Mouse (Mus musculus): ENCODE results near the gene Lrrc36.

DNA sequence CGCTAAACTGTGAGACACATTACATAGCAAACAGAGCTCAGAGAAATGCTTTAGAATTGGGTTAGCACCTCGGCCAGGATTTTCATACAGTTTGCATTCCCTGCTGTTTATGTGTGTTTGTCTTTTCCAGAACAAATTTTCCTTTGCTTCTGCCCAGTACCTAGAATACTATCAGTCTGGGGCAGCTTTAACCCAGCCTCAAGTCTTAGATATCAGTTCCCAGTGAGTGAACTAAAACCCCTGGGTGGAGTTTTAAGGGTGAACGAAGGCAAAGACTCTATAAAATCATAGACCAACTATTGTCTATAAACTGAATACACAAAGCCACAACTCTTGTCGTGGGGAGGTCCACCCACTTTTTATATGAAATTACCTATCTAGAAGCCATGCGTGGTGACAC, 35.2 kb downstream of the Lrrc36 start:
- no peak for TF ChIP-seq POLR2A (IDR thresholded peaks at IDR 0.05; ENCODE audit: low read depth, low read length)
- TF ChIP-seq CTCF (IDR thresholded peaks at IDR 0.05; ENCODE audit: borderline replicate concordance, insufficient read depth, low read length) = no peak
